Mouse (Mus musculus): ENCODE measurements at regions not wholly inside any gene's neighbourhood (a gene's known extent, or its start where the extent isn't known, plus 50 kb on each side); places are given as distances from the start of the nearest gene placed in this dataset.
"Not testable (repeated sequence)": the region's sequence is repeated elsewhere in the genome, so short reads cannot be mapped to it uniquely, and the experiment has no call there.

GRCm38 (mm10) chr8:126081279-126081678 lies 86.3 kb downstream of the Kcnk1 start:
- H3K9me3 ChIP-seq (replicated peaks) = no peaks in the 10 kb centered on the region
- H3K27ac ChIP-seq = no peak overlapping the region
- no peaks in the 10 kb centered on the region for H3K36me3 ChIP-seq
- ATAC-seq (ENCODE audit: low FRiP score) = no peak
- H3K27me3 ChIP-seq = no peaks in the 10 kb centered on the region
- H3K4me2 ChIP-seq (replicated peaks) = no peak overlapping the region
- peaks cover 6% of the 10 kb centered on the region for H3K4me1 ChIP-seq
- no peak overlapping the region for H3K4me3 ChIP-seq
- H3K9ac ChIP-seq = no peak overlapping the region

DNA sequence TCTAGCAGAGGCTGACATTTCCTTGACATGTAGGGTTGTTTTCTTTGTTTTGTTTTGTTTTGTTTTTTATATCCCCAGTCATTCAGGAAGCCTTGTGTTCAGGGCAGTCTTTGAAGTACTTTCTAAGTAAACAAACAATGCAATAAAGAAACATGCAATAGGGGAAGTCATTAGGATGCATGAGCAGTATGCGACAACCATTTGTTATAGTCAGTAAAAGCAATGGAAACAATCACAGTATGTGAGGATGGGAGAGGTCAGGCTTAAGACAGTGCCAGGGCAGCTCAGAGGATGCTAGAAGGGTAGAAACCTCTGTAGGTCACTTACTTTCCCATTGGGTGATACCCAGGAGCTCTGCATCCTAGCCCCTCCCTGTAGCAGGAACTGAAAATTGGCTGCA lies 87.9 kb downstream of the Kcnk1 start:
- Histone ChIP-seq H3K36me3 (no peaks in the 10 kb centered on the region; the same call in 1 of the 2 replicates), H3K27me3 (no peaks in the 10 kb centered on the region), H3K4me3 (no peak overlapping the region), H3K9ac (no peak overlapping the region), H3K4me2 (replicated peaks) (no peak overlapping the region), H3K9me3 (replicated peaks) (no peaks in the 10 kb centered on the region), H3K4me1 (peaks cover 6% of the 10 kb centered on the region), H3K27ac (no peak overlapping the region)
- whole genome bisulfite sequencing = 65% methylated on average over 1 of the region's 1 CpGs
- no peak for ATAC-seq (ENCODE audit: low FRiP score)

- 71% methylated on average over 1 of the region's 1 CpGs for WGBS
- ATAC-seq (ENCODE audit: low FRiP score) = no peak
- no peak overlapping the region for H3K27ac ChIP-seq
- no peak overlapping the region for H3K9ac ChIP-seq
- H3K4me1 ChIP-seq = no peaks in the 10 kb centered on the region
- no peak overlapping the region for H3K4me2 ChIP-seq (replicated peaks)
- no peak overlapping the region for H3K4me3 ChIP-seq
- H3K9me3 ChIP-seq (replicated peaks) = peaks cover 9% of the 10 kb centered on the region
- no peaks in the 10 kb centered on the region; the same call in 1 of the 2 replicates for H3K36me3 ChIP-seq
- H3K27me3 ChIP-seq = 0 out of 2 replicates have a peak, but pooled peaks cover 3% of the 10 kb centered on the region
Measured at GRCm38 (mm10) chr8:126090772-126091171, 95.8 kb downstream of the Kcnk1 start.

DNA sequence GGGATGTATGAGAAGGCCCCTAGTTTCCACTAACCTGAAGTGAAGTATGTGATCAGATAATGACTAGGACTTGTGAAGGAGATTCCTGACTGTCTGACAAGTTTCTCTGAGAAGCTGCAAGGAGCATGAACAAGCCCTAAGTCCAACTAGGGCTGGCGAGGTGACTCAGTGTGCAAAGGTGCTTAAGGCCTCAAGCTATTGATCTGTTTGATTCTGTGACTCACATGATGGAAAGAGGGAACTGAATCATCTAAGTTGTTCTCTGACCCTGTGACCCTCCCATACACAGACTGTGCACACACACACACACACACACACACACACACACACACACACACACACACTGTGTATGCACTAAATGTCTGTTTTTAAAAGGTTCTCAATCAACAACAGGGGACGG lies 99.0 kb downstream of the Kcnk1 start:
- H3K36me3 ChIP-seq = no peaks in the 10 kb centered on the region
- no peak for ATAC-seq (ENCODE audit: low FRiP score)
- H3K27me3 ChIP-seq = 0 out of 2 replicates have a peak, but pooled peaks cover 3% of the 10 kb centered on the region
- no peak overlapping the region for H3K4me3 ChIP-seq
- peaks cover 4% of the 10 kb centered on the region for H3K9me3 ChIP-seq (replicated peaks)
- 93% methylated on average over 2 of the region's 2 CpGs for WGBS
- H3K27ac ChIP-seq = no peak overlapping the region
- H3K9ac ChIP-seq = no peak overlapping the region
- H3K4me2 ChIP-seq (replicated peaks) = no peak overlapping the region
- 0 out of 2 replicates have a peak, but pooled peaks cover 2% of the 10 kb centered on the region for H3K4me1 ChIP-seq

GRCm38 (mm10) chr8:126096056-126096455 lies 101.1 kb downstream of the Kcnk1 start:
- 0 out of 2 replicates have a peak, but pooled peaks cover 2% of the 10 kb centered on the region for H3K4me1 ChIP-seq
- ATAC-seq (ENCODE audit: low FRiP score) = no peak
- no peaks in the 10 kb centered on the region for H3K9me3 ChIP-seq (replicated peaks)
- 0 out of 2 replicates have a peak, but pooled peaks cover 3% of the 10 kb centered on the region for H3K27me3 ChIP-seq
- H3K36me3 ChIP-seq = no peaks in the 10 kb centered on the region
- H3K27ac ChIP-seq = no peak overlapping the region
- H3K4me2 ChIP-seq (replicated peaks) = no peak overlapping the region
- no peak overlapping the region for H3K9ac ChIP-seq
- whole genome bisulfite sequencing = 77% methylated on average over 6 of the region's 6 CpGs
- no peak overlapping the region for H3K4me3 ChIP-seq

DNA sequence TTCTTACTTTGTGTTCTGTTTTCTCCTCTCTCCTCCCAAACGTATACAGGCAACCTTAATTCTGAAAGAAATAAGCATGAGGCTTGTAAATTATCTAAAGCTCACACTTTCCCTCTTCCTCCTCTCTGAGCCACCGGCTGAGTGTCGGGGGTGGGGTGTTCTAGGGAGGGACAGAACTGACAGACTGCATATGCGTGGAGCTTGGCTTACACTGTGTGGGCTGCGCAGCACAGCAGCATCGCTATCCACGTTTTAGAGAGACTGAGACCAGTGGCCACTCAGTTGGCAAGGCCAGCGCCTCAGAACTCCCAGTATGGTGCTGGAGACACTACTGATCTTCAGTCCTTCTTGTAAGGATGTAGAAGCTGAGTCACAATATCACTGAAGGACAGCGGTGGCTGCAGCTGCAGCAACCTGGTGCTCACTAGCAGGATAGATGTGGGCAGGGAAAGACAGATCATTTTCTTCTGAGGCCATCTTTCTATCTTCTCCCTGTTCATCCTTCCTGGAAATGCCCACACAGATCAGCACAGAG lies 101.7 kb downstream of the Kcnk1 start:
- WGBS = 78% methylated on average over 9 of the region's 9 CpGs
- no peak overlapping the region for H3K4me2 ChIP-seq (replicated peaks)
- H3K36me3 ChIP-seq = no peaks in the 10 kb centered on the region
- H3K27ac ChIP-seq = no peak overlapping the region
- no peak overlapping the region for H3K9ac ChIP-seq
- H3K4me1 ChIP-seq = 0 out of 2 replicates have a peak, but pooled peaks cover 2% of the 10 kb centered on the region
- no peak for ATAC-seq (ENCODE audit: low FRiP score)
- 0 out of 2 replicates have a peak, but pooled peaks cover 3% of the 10 kb centered on the region for H3K27me3 ChIP-seq
- H3K4me3 ChIP-seq = no peak overlapping the region
- H3K9me3 ChIP-seq (replicated peaks) = no peaks in the 10 kb centered on the region

DNA sequence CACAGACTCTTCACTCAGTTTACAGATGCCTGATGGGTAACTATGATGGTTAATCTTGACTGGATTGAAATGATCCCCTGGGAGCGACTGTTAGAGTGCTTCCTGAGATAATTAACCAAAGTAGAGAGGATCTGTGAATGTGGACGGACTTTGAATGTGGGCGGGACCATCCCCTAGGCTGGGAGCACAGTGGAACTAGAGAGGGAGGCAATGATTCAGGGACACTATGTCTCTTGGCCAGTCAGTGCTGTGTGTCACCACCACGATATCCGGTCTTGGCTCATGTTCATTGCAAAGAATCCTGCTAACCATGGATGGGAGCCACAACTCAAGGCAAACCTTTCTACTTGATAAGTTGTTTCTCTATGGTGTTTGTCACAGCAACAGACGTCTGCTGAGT lies 103.9 kb downstream of the Kcnk1 start:
- no peak overlapping the region for H3K27ac ChIP-seq
- H3K4me3 ChIP-seq = no peak overlapping the region
- 86% methylated on average over 6 of the region's 6 CpGs for WGBS
- no peaks in the 10 kb centered on the region for H3K36me3 ChIP-seq
- no peak overlapping the region for H3K4me2 ChIP-seq (replicated peaks)
- 0 out of 2 replicates have a peak, but pooled peaks cover 3% of the 10 kb centered on the region for H3K27me3 ChIP-seq
- H3K9me3 ChIP-seq (replicated peaks) = no peaks in the 10 kb centered on the region
- 0 out of 2 replicates have a peak, but pooled peaks cover 2% of the 10 kb centered on the region for H3K4me1 ChIP-seq
- H3K9ac ChIP-seq = no peak overlapping the region
- no peak for ATAC-seq (ENCODE audit: low FRiP score)

GRCm38 (mm10) chr8:126099889-126100288 lies 104.9 kb downstream of the Kcnk1 start:
- H3K27me3 ChIP-seq = no peaks in the 10 kb centered on the region
- no peaks in the 10 kb centered on the region for H3K9me3 ChIP-seq (replicated peaks)
- H3K36me3 ChIP-seq = no peaks in the 10 kb centered on the region
- H3K4me3 ChIP-seq = no peak overlapping the region
- H3K27ac ChIP-seq = no peak overlapping the region
- no peak overlapping the region for H3K9ac ChIP-seq
- 77% methylated on average over 4 of the region's 4 CpGs for WGBS
- H3K4me2 ChIP-seq (replicated peaks) = no peak overlapping the region
- no peak for ATAC-seq (ENCODE audit: low FRiP score)
- H3K4me1 ChIP-seq = 0 out of 2 replicates have a peak, but pooled peaks cover 2% of the 10 kb centered on the region

- H3K27ac ChIP-seq = no peak overlapping the region
Measured at GRCm38 (mm10) chr8:126105043-126105442, 110.1 kb downstream of the Kcnk1 start.

GRCm38 (mm10) chr8:126126041-126126440 lies 131.1 kb downstream of the Kcnk1 start:
- Histone ChIP-seq H3K27ac (no peak overlapping the region), H3K36me3 (no peaks in the 10 kb centered on the region), H3K4me3 (no peak overlapping the region), H3K9ac (no peak overlapping the region), H3K4me1 (peaks cover 8% of the 10 kb centered on the region; the same call in 1 of the 2 replicates), H3K9me3 (replicated peaks) (peaks cover 10% of the 10 kb centered on the region; the same call in 1 of the 2 replicates), H3K4me2 (replicated peaks) (no peak overlapping the region), H3K27me3 (no peaks in the 10 kb centered on the region)
- WGBS = 65% methylated on average over 6 of the region's 6 CpGs
- ATAC-seq (ENCODE audit: low FRiP score) = no peak

More at GRCm38 (mm10) chr8:126105043-126105442, 110.1 kb downstream of the Kcnk1 start:
- ATAC-seq (ENCODE audit: low FRiP score) = no peak
- no peaks in the 10 kb centered on the region for H3K27me3 ChIP-seq
- no peaks in the 10 kb centered on the region for H3K4me1 ChIP-seq
- H3K36me3 ChIP-seq = no peaks in the 10 kb centered on the region
- H3K9me3 ChIP-seq (replicated peaks) = no peaks in the 10 kb centered on the region
- 80% methylated on average over 3 of the region's 3 CpGs for WGBS
- no peak overlapping the region for H3K4me3 ChIP-seq
- no peak overlapping the region for H3K9ac ChIP-seq
- H3K4me2 ChIP-seq (replicated peaks) = no peak overlapping the region

GRCm38 (mm10) chr8:126132076-126132475 lies 137.1 kb downstream of the Kcnk1 start:
- Histone ChIP-seq H3K4me1 (peaks cover 8% of the 10 kb centered on the region; the same call in 1 of the 2 replicates), H3K4me2 (replicated peaks) (no peak overlapping the region), H3K9ac (no peak overlapping the region), H3K9me3 (replicated peaks) (no peaks in the 10 kb centered on the region), H3K27me3 (0 out of 2 replicates have a peak, but pooled peaks cover 3% of the 10 kb centered on the region), H3K4me3 (no peak overlapping the region), H3K36me3 (no peaks in the 10 kb centered on the region), H3K27ac (no peak overlapping the region)
- 73% methylated on average over 4 of the region's 4 CpGs for WGBS
- ATAC-seq (ENCODE audit: low FRiP score) = no peak

GRCm38 (mm10) chr8:126132918-126133317 lies 137.9 kb downstream of the Kcnk1 start:
- not testable (repeated sequence) for H3K4me3 ChIP-seq; H3K9me3 ChIP-seq (replicated peaks); H3K27me3 ChIP-seq; ATAC-seq (ENCODE audit: low FRiP score); H3K36me3 ChIP-seq; H3K9ac ChIP-seq; H3K4me1 ChIP-seq; H3K4me2 ChIP-seq (replicated peaks); H3K27ac ChIP-seq
- 95% methylated on average over 4 of the region's 4 CpGs for WGBS

- Histone ChIP-seq H3K27ac (no peak overlapping the region), H3K9me3 (replicated peaks) (no peaks in the 10 kb centered on the region), H3K9ac (no peak overlapping the region), H3K4me1 (peaks cover 19% of the 10 kb centered on the region), H3K27me3 (peaks cover 30% of the 10 kb centered on the region), H3K4me2 (replicated peaks) (no peak overlapping the region), H3K4me3 (no peak overlapping the region), H3K36me3 (no peaks in the 10 kb centered on the region)
- ATAC-seq (ENCODE audit: low FRiP score) = no peak
- WGBS = 80% methylated on average over 10 of the region's 10 CpGs
Measured at GRCm38 (mm10) chr8:126135100-126135499, 140.1 kb downstream of the Kcnk1 start.

Measured in hindbrain, embryonic 12.5 days (tissue).